Mouse (Mus musculus): ENCODE measurements at regions not wholly inside any gene's neighbourhood (a gene's known extent, or its start where the extent isn't known, plus 50 kb on each side); places are given as distances from the start of the nearest gene placed in this dataset.

DNA sequence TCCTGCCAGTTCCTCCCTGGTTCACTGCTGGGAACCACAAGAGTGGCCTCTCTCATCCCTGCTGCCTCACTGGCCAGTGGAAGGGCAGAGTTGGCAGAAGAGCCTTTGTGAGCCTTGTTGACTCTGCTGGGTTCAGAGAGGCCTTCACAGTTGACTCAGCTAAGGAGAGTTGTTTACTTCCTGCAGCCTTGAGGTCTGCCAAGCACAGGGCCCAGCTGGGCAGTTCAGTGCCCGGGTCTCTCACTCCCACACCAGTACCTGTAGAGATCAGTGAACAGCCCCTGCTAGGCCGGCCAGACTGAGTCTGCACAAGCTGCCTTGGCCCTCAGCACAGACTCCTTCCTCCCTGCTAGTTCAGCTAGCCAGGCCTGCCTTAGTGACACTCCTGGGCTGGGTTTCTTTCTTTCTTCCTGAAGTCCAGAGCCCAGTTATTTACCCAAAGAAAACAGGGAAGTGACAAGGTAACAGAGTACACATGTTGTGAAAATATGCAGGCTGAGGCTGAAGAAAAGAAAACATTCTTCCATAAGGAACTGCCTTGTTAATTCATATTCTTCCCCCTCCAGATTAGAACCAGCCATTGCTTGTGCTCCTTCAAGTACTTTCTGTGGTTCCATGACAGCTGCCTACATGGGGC, 207.8 kb downstream of the Zfp36l1 start:
- TF ChIP-seq MYC (IDR thresholded peaks at IDR 0.05; ENCODE audit: low read depth, low read length): no peak
- TF ChIP-seq POLR2AphosphoS2 (IDR thresholded peaks at IDR 0.05; ENCODE audit: low read length): no peak
- TF ChIP-seq POLR2A (IDR thresholded peaks at IDR 0.05; ENCODE audit: control insufficient read depth in 1 of 2, insufficient read depth in 1 of 2, low read depth in 1 of 2, low read length in 2 of 2, poor library complexity in 1 of 2): no peak
- TF ChIP-seq KAT2A (conservative IDR thresholded peaks at IDR 0.05; ENCODE audit: low read depth, low read length): no peak
- no peak for TF ChIP-seq CHD2 (IDR thresholded peaks at IDR 0.05; ENCODE audit: low read length)
- no peak for TF ChIP-seq BHLHE40 (IDR thresholded peaks at IDR 0.05; ENCODE audit: borderline replicate concordance, low read depth, low read length)
- TF ChIP-seq MAX (IDR thresholded peaks at IDR 0.05; ENCODE audit: low read length): no peak
- TF ChIP-seq CTCF (IDR thresholded peaks at IDR 0.05 in 2 of 3, conservative IDR thresholded peaks at IDR 0.05 in 1 of 3; ENCODE audit: control insufficient read depth in 1 of 3, insufficient read depth in 1 of 3, low read depth in 2 of 3, low read length in 3 of 3, poor library complexity in 1 of 3, severe bottlenecking in 1 of 3): no peak
- TF ChIP-seq RAD21 (IDR thresholded peaks at IDR 0.05; ENCODE audit: low read depth, low read length): no peak
- no peak for TF ChIP-seq EP300 (IDR thresholded peaks at IDR 0.05; ENCODE audit: low read depth in 1 of 2, low read length in 2 of 2)
- no peak for TF ChIP-seq SMC3 (IDR thresholded peaks at IDR 0.05; ENCODE audit: low read depth, low read length)
- no peak for TF ChIP-seq MYB (IDR thresholded peaks at IDR 0.05; ENCODE audit: low read depth, low read length)
- no peak for TF ChIP-seq RCOR1 (IDR thresholded peaks at IDR 0.05; ENCODE audit: low read depth, low read length)
- no peak for TF ChIP-seq GATA1 (IDR thresholded peaks at IDR 0.05; ENCODE audit: low read depth, low read length)
